Mouse (Mus musculus) CD8-positive naive resting alpha-beta T cell, adult 2 months (primary cell): ENCODE results near the gene Rbm10.

ENCODE experiments used
- DNase-seq, 2 experiments: peaks; one replicate each; pipeline ENCODE4 v3.0.0; 2022; ENCODE audit warnings: low read depth in 2 of 2, low spot score in 2 of 2

The Rbm10 gene

GRCm38 (mm10) chrX:20695842-20696241 lies 78.5 kb downstream of the Rbm10 start:
- no peak for DNase-seq
